Mouse (Mus musculus): Measurements from ENCODE around the gene Ces2h.
"Not testable (repeated sequence)": the region's sequence is repeated elsewhere in the genome, so short reads cannot be mapped to it uniquely, and the experiment has no call there.

Ces2h gene

GRCm38 (mm10) chr8:105000586-105000985 is at the start of gene Ces2h:
Gene Ces2h, plus strand, starts transcription at chr8:105000853.
- no peak for DNase-seq (ENCODE audit: low read depth)

- DNase-seq (ENCODE audit: low read depth): peak; percentile 35
Measured at GRCm38 (mm10) chr8:104961537-104961961, 39.1 kb upstream of the Ces2h start, which contains the start of gene Ces2g. Gene Ces2g, plus strand, starts transcription at chr8:104961718.

GRCm38 (mm10) chr8:104962229-104962901 is 38.3 kb upstream of the Ces2h start:
- no peak for DNase-seq (ENCODE audit: low read depth)

- DNase-seq (ENCODE audit: low read depth): no peak
Measured at GRCm38 (mm10) chr8:104963375-104963894, 37.2 kb upstream of the Ces2h start.

- no peak for DNase-seq (ENCODE audit: low read depth)
Measured at GRCm38 (mm10) chr8:104984126-104984525, 16.5 kb upstream of the Ces2h start.

- no peak for DNase-seq (ENCODE audit: low read depth)
Measured at GRCm38 (mm10) chr8:104984942-104985341, 15.7 kb upstream of the Ces2h start.

GRCm38 (mm10) chr8:104998191-104998590 is 2.5 kb upstream of the Ces2h start:
- DNase-seq (ENCODE audit: low read depth): no peak

- no peak for DNase-seq (ENCODE audit: low read depth)
Measured at GRCm38 (mm10) chr8:104999183-104999582, 1.5 kb upstream of the Ces2h start.

GRCm38 (mm10) chr8:105010000-105010399 is 9.3 kb downstream of the Ces2h start:
- DNase-seq (ENCODE audit: low read depth): no peak

GRCm38 (mm10) chr8:105011136-105011535 is 10.5 kb downstream of the Ces2h start:
- DNase-seq (ENCODE audit: low read depth): peak; percentile 2

- no peak for DNase-seq (ENCODE audit: low read depth)
Measured at GRCm38 (mm10) chr8:105014391-105014790, 13.7 kb downstream of the Ces2h start.

GRCm38 (mm10) chr8:105021954-105022353 is 21.3 kb downstream of the Ces2h start:
- DNase-seq (ENCODE audit: low read depth): no peak

- DNase-seq (ENCODE audit: low read depth): no peak
Measured at GRCm38 (mm10) chr8:105023087-105023486, 22.4 kb downstream of the Ces2h start.

- DNase-seq (ENCODE audit: low read depth): peak; percentile 38
Measured at GRCm38 (mm10) chr8:105025050-105025449, 24.4 kb downstream of the Ces2h start.

- DNase-seq (ENCODE audit: low read depth): no peak
Measured at GRCm38 (mm10) chr8:105043510-105043909, 42.9 kb downstream of the Ces2h start.

- no peak for DNase-seq (ENCODE audit: low read depth)
Measured at GRCm38 (mm10) chr8:105045824-105046401, 45.3 kb downstream of the Ces2h start.

- no peak for DNase-seq (ENCODE audit: low read depth)
Measured at GRCm38 (mm10) chr8:105048371-105048854, 47.8 kb downstream of the Ces2h start, which contains the start of gene Ces3a. Gene Ces3a, plus strand, starts transcription at chr8:105048601.

- no peak for DNase-seq (ENCODE audit: low read depth)
Measured at GRCm38 (mm10) chr8:105056211-105056610, 55.6 kb downstream of the Ces2h start.

- DNase-seq (ENCODE audit: low read depth): no peak
Measured at GRCm38 (mm10) chr8:105060056-105060455, 59.4 kb downstream of the Ces2h start.

- DNase-seq (ENCODE audit: low read depth): peak; percentile 79
Measured at GRCm38 (mm10) chr8:105066761-105067160, 66.1 kb downstream of the Ces2h start.

- not testable (repeated sequence) for DNase-seq (ENCODE audit: low read depth)
Measured at GRCm38 (mm10) chr8:105067905-105068304, 67.3 kb downstream of the Ces2h start.

GRCm38 (mm10) chr8:105068971-105069370 is 68.3 kb downstream of the Ces2h start:
- DNase-seq (ENCODE audit: low read depth): no peak

Data from NIH3T3 (cell line).